Mouse (Mus musculus) megakaryocyte, embryonic 14.5 days (primary cell): ENCODE data around the gene Mrpl49.

Experiments
- FLI1 ChIP-seq: IDR thresholded peaks from 2 replicates; pipeline ENCODE4 v1.6.1; 2012; ENCODE audit warnings: low read length, inconsistent platforms, mixed read lengths
- GATA1 ChIP-seq: IDR thresholded peaks from 3 replicates; pipeline ENCODE4 v1.6.1; 2012; ENCODE audit warnings: mixed read lengths, low read length, inconsistent platforms, borderline replicate concordance

DNA sequence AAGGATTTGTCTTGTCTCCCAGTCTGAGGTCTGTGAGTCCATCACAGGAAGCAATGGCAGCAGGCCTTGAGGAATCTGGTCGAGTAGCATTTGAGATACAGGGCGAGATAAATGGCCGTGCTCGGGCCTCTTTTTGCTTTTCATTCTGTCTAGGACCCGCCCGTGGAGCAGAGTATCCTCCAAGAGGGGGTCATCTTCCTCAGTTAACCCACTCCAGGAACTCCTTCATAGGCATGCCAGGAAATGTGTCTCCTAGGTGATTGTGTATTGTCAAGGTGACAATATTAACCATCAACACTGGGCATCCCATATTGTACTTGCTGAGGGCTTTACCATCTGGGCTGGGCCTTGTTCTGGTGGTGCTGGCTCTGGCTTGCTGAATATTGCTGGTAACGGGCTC, 36.5 kb upstream of the Mrpl49 start, which contains the start of gene AC131692.1:
- TF ChIP-seq GATA1 (no peak), FLI1 (no peak)
